Mouse (Mus musculus) granulocyte monocyte progenitor cell, adult 5-6 weeks (primary cell): ENCODE data around the gene 1700020N01Rik. TPM values are rescaled to one million over a fixed set of nuclear protein-coding genes. Genes with fewer than 3 reads are reported as not detected.

ENCODE experiments used
- ATAC-seq: replicated peaks from 2 replicates; pipeline ENCODE4 v1.8.0; 2016; ENCODE audit warnings: mild to moderate bottlenecking, moderate TSS enrichment, inconsistent platforms; ENCODE audit not compliant: poor library complexity, severe bottlenecking
- total RNA-seq, 2 experiments: library from RNA; stranded (forward) in 1 of 2; stranded (reverse) in 1 of 2; fragments of 200-712, 200-1000 nt in 1 of 2; fragments of >200 nt in 1 of 2; fragmentation: Nextera tagmentation in 1 of 2; gene quantifications; 2 replicates each; pipeline ENCODE4 v1.2.3; 2014 to 2017

1700020N01Rik gene
- total RNA-seq, 2 experiments from 2014 or later = not detected

- no peak for ATAC-seq
These were observed 59.7 kb downstream of the 1700020N01Rik start for GRCm38 (mm10) chr10:21652426-21653345.

DNA sequence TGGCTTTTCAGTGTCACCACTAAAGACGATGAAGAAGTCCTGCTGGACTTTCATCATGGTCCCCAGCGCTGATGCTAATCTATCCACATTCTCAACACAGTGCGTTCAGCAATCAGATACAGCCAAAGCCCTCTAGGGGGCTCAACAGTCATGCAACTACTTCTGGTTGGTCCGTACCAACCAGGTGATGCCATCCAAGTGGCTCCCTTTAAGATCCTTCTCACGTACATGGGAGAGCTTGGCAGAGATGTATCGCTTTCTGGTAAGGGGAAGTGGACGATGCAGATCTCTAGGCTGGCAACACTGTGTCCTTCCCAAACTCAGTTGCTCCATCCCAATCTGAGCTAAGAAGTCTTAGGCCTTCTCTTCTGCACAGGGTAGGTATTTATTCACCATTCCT is 60.5 kb downstream of the 1700020N01Rik start:
- ATAC-seq = no peak

DNA sequence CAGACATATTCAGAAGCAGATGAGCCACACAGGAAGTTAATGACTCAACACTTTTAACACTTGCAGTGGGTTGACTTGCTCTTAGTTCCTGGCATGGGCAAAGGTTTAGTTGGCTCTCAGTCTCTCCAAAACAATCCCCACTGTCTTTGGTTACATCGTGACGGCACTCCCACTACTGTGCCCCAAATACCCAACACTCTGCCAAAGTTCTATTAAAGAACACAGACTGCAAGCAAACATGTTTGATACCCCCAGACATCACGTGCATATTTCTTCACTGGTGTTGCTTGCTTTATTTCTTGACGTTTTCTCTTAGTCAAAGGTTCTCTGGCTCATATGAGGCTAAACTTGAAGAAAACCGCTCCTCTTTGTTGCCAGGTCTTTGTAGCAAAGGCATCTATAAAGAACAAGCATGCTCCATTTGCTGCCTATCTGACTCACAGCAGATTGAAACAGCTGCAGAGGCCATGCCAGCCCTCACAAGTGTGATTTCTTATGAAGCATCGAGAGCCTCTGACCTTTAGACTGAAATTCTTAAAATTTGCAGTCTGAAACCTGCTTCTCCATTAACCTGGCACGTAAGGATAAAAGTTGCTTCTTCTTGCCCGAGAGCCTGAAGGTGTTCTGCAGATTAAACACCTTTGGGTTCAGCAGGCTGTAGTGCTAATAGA is 66.8 kb downstream of the 1700020N01Rik start:
- ATAC-seq = no peak

GRCm38 (mm10) chr10:21668976-21669375 is 76.0 kb downstream of the 1700020N01Rik start:
- ATAC-seq = no peak

DNA sequence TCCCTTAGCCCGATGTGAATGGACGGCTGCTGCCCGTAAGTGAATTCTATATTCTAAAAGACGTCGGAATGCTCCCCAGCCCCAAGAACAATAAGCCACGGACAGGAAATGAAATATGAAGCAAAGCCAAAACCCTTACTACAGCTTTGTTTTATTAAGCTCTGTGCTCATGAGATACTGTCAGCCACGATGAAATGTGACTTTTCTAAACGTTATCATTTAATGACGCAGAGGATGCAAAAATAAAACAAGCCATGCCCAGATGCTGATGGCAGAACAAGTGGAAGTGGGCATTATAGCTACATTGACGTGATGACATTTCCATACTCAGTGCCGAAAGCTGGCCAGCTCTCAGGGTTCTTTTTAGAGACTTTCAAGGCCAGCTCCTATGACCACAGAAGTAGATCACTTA is 76.8 kb downstream of the 1700020N01Rik start:
- ATAC-seq = no peak

- ATAC-seq = no peak
These were observed 77.2 kb downstream of the 1700020N01Rik start for GRCm38 (mm10) chr10:21670168-21670567.

Other genes starting within 250 kb of the 1700020N01Rik start
- not detected in 2 replicates for gene Aldh8a1, start 215.9 kb upstream of the 1700020N01Rik start, total RNA-seq (2014; fragmentation: Nextera tagmentation)
- gene Aldh8a1, start 215.9 kb upstream of the 1700020N01Rik start, total RNA-seq (2017) = not detected in 2 replicates